Mouse (Mus musculus) ovary, postnatal 14 days (tissue): ENCODE data around the gene Fkbp2.

ENCODE experiments used
- DNase-seq: peaks from one replicate; pipeline ENCODE4 v3.0.0; 2022; ENCODE audit warnings: low spot score

The Fkbp2 gene

DNA sequence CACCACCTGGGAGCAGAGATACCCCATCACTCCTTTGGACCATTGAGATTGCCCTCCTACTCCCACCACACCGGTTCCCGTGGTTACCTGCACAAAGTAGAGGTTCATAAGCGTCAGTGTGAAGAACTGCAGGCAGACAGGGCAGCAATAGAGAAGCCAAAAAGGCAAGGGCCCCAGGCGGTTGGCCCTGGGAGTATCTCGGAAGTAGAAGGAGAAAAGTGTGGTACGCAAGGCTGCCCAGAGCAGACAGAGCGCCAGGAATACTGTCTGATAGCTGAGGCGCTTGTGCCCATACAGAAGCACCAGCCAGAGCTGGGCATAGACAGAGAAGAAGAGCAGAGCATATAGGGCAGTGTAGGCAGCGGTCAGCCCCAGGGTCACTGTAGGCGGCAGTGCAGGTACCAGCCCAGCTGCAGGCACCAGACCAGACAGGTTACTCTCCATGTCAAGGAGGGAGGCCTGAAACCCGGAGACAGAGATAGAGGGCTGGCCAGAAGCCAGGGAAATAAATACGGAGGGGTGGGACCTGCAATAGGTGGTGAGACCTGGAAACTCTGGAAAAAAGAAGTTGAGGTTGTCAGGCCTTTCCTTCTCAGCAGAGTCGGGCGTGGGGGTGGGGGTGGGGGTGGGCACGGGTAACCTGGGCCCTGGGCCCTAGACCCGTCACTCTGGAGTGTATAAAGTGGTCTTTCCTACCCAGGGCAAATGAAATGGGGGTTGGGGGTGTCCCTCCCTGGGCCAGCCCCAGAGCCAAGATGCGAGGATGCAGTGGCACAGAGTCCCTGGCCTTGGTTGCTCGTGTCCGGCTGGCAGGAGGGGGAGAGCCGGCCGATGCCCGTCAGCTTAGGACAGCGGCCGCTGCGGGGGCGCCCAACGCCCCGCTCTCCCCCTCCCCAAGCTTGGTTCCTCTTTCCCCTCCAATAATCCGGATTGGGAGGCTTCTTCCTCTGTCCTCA lies 39.6 kb downstream of the Fkbp2 start:
- no peak for DNase-seq

DNA sequence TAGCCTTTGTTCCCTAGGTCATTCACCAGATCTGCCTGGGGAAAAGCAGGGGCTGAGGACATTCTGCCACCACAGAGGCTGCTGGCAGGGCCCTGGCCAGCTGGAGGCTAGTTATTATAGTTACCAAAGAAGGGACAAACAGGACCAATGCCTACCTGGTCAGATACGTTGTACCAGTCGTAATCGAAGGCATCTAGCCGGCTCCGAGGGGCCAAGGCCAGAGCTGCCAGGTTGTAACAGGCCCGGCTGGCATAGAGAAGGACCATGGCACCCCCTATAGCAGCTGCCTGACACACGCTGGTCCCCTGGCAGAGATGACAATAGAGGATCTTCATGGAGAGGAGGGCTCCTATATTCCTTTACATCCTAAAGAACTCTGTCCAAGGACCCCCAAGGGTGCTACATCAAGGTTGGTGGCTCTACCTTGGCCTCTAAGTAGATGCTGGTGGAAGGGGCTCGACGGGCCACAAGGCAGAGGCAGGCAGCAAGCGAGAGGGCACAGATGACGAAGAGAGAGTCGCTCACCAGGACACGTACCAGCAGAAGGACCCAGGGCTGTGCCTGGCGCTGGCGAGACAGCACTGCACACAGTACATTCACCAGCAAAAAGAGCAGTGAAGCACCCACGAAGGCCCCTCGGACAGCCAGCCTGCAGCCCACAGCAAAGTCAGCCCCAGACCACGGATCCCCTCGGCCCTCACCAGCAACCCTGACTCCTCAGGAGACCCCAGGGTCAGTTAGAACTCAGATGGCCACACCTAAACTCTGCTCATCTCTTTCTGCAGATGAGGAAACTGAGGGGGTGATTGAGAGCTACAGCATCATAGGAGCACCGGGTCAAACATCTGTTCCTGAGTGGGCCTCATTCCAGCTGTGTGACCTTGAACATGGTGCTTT lies 40.9 kb downstream of the Fkbp2 start:
- no peak for DNase-seq

DNA sequence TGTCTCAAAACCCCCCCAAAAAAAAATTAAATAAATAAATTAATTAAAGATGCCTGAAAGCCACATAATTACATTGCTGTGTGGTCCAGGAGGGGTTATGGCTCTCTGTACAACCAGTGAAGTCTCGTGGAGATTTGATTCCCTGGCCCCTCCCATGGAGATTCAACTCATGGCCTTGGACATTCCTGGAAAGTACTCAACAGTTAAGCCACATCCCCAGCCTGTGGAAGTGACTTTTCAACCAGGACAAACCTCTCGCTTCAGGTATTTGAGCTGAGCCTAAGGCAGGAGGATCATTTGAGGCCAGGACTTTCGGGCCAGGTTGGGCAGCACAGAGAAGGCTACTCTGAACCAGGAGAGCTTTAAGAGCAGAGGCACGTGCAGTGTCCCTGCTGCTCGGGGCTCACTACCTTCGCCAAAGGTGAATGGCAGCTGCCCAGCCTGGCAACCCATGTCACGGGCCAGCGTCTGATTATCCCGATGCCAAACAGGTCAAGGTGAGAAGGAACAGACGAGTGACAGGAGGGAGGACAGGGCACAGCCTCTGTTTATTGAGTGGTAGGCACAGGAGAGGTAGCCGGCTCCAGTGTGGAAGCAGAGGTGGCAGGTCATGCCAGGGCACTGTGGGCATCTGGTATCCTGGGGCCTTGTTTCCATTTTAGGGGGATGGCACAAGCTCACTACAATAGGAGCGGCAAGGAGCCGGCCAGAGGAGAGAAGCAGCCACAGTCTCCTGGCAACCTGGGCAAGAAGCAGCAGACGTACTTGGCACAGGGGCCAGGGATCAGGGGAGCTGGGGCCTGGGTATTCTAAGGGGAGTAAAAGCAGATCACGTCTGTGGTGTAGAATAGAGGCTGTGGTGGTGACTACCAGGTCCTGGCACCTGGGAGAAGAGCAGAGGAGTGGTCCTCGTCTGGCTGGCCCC lies 42.5 kb downstream of the Fkbp2 start:
- DNase-seq: no peak

DNA sequence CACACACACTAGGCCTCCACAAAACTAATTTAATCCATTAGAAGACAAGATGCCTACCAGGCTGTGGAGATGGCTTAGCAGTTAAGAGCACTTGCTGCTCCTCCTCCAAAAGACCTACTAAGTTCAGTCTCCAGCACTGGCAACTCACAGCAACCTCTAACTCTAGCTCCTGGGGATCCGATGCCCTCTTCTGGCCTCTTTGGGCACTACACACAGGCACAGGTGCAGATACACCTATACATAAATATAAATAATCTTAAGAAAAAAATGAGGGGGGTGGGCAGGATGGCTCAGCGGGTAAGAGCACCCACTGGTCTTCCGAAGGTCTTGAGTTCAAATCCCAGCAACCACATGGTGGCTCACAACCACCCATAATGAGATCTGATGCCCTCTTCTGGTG lies 44.0 kb downstream of the Fkbp2 start:
- DNase-seq: no peak

- no peak for DNase-seq
Measured at GRCm38 (mm10) chr19:6934195-6934977, 45.9 kb downstream of the Fkbp2 start, which contains the start of gene Kcnk4. Kcnk4 (minus strand) TSS chr19:6934515.

DNA sequence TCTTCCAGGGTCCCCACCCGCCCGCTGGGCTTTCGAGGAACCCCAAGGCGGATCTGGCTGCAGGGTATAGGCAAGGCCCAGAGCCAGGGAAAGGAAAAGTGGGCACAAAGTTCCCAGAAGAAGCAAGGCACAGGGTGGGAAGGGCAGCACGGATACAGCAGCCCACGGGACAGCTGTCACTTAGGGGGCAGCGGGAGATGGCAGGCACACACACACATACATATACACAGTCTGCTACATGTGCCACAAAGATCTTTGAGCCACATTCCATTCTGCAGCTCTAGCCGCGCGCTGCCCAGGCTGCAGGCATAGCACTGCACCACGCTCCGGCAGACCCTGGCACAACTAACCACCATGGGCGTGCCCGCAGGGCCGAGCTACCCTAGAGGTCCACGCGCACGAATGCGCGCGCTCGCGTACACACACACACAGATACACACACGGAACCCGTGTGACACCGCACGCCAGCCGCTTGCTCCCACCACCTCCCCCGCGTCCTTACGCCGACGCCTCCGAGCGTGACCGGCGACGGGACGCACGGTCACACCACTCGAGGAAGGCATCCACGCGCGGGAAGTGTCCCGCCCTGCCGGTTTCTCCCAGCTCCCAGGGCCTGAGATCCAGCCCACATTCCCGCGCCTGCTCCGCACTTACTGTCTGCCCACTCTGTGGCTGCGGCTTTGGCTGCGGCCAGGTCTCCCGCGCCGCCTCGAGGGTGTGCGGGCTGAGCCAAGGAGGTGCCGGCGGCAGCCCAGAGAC lies 46.7 kb downstream of the Fkbp2 start:
- no peak for DNase-seq

DNA sequence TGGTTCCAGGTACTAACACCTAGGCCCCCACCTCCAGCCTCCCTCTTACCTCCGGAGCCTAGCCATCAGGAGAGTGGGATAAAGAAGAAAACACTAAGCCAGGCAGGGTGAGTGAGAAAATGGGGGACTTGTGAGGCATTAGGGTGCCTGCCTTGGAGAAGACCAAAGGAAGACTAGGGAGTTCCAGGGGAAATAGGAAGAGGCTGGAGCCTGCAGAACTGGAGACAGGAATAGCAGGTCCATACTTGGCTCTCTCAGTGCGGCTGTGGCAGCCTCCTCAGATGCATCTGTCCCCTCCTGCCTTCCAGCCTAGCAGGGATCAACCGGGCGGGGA lies 47.2 kb downstream of the Fkbp2 start:
- DNase-seq: no peak

- no peak for DNase-seq
Measured at GRCm38 (mm10) chr19:6932018-6932417, 48.3 kb downstream of the Fkbp2 start.

GRCm38 (mm10) chr19:6931002-6931401 lies 49.3 kb downstream of the Fkbp2 start:
- no peak for DNase-seq

DNA sequence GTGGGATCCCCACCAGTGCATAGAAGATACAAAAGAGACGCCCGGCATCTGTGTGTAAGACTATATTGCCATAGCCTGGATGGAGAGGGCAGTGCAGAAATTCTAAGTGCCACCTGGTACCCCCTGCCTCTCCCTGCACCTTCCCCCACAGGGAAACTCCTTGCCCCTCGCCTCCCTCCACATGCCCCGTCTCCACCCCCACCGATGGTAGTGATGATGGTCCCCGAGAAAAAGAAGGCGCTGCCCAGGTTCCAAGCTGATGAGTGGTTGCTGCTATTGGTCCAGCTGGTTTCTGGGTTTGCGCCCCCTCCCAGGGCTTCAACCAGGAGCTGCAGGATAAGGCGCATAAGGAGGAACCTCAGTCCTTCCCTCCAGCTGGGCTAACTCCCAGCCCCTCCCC lies 52.2 kb downstream of the Fkbp2 start:
- DNase-seq: no peak
